Mouse (Mus musculus) right cerebral cortex, adult 18-20 months (tissue): ENCODE results near the gene Mcts2.
A peak's percentile ranks its signal among the peaks of the same experiment; 100 is the strongest.
"Not testable (repeated sequence)": the region's sequence is repeated elsewhere in the genome, so short reads cannot be mapped to it uniquely, and the experiment has no call there.

Source experiments
- DNase-seq: peaks from one replicate; pipeline ENCODE4 v3.0.0; 2022; ENCODE audit warnings: mixed read lengths

The Mcts2 gene

GRCm38 (mm10) chr2:152686806-152687267 lies at the start of gene Mcts2:
Gene Mcts2, plus strand, starts transcription at chr2:152687035.
- DNase-seq, result peak; percentile 94

GRCm38 (mm10) chr2:152637381-152637780 lies 49.5 kb upstream of the Mcts2 start:
- DNase-seq, result no peak

GRCm38 (mm10) chr2:152638865-152639264 lies 48.0 kb upstream of the Mcts2 start:
- no peak for DNase-seq

- no peak for DNase-seq
Observed at GRCm38 (mm10) chr2:152639406-152640113, 47.3 kb upstream of the Mcts2 start.

- no peak for DNase-seq
Observed at GRCm38 (mm10) chr2:152652901-152653620, 33.8 kb upstream of the Mcts2 start.

- peak; percentile 87 for DNase-seq
Observed at GRCm38 (mm10) chr2:152653874-152654715, 32.7 kb upstream of the Mcts2 start.

GRCm38 (mm10) chr2:152657398-152657797 lies 29.4 kb upstream of the Mcts2 start:
- DNase-seq, result no peak

GRCm38 (mm10) chr2:152661163-152661562 lies 25.7 kb upstream of the Mcts2 start:
- DNase-seq, result no peak

GRCm38 (mm10) chr2:152666191-152666590 lies 20.6 kb upstream of the Mcts2 start:
- DNase-seq, result not testable (repeated sequence)

- DNase-seq, result peak; percentile 92
Observed at GRCm38 (mm10) chr2:152669256-152669638, 17.6 kb upstream of the Mcts2 start, which contains the start of gene H13. Gene H13, plus strand, starts transcription at chr2:152669461.

GRCm38 (mm10) chr2:152669639-152670484 lies 17.0 kb upstream of the Mcts2 start:
- no peak for DNase-seq

- no peak for DNase-seq
Observed at GRCm38 (mm10) chr2:152670983-152671641, 15.7 kb upstream of the Mcts2 start.

GRCm38 (mm10) chr2:152671642-152671999 lies 15.2 kb upstream of the Mcts2 start:
- DNase-seq, result peak; percentile 71

- no peak for DNase-seq
Observed at GRCm38 (mm10) chr2:152672166-152672565, 14.7 kb upstream of the Mcts2 start.

GRCm38 (mm10) chr2:152674148-152674547 lies 12.7 kb upstream of the Mcts2 start:
- no peak for DNase-seq

GRCm38 (mm10) chr2:152675252-152675791 lies 11.5 kb upstream of the Mcts2 start:
- no peak for DNase-seq

GRCm38 (mm10) chr2:152678302-152678701 lies 8.5 kb upstream of the Mcts2 start:
- DNase-seq, result peak; percentile 48

- no peak for DNase-seq
Observed at GRCm38 (mm10) chr2:152678925-152679324, 7.9 kb upstream of the Mcts2 start.

GRCm38 (mm10) chr2:152679701-152680355 lies 7.0 kb upstream of the Mcts2 start:
- no peak for DNase-seq

GRCm38 (mm10) chr2:152683086-152683485 lies 3.7 kb upstream of the Mcts2 start:
- DNase-seq, result no peak

- no peak for DNase-seq
Observed at GRCm38 (mm10) chr2:152686399-152686798, 436 bp upstream of the Mcts2 start.
